10 mouse cellular contexts compared by ENCODE assay signal in the genomic region with DNA sequence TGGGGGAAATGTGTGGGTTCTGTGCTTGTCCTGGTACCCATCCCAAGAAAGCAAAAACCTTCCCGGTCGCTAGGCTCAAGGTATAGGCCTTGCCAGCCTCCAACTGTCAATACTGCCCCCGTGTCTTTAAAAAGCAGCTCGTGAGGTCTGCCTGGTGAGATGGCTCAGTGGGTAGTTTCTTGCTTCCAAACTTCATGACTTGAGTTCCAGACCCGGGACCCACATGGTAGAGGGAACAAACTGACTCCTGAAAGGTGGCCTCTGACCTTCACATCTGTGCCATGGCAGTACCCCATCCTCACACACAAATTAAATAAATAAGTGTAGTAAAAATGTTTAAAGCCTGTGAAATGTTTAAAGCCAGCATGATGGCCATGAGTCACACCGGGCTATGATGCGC. TPM values are rescaled to one million over a fixed set of nuclear protein-coding genes. Genes with fewer than 3 reads are reported as not detected.
DNase-seq lines count a peak whose midpoint lies in the region; ATAC-seq and TF ChIP-seq lines count a peak whose summit lies in the region.
"Had no signal": no experiment of that assay in that cellular context is flagged by ENCODE, and none has a peak within 500 bp of the region (broad histone marks: within the 10 kb centered on the region; RNA-seq: fewer than 3 reads in every experiment).

No protein-coding gene starts in this region.

- H3K27me3 ChIP-seq in heart, embryonic 14.5 days (ENCODE audit: control insufficient read depth, insufficient read depth, low read length): no peaks in the 10 kb centered on the region
- no peaks in the 10 kb centered on the region for H3K27me3 ChIP-seq in lung, embryonic 14.5 days (ENCODE audit: insufficient read depth, low read length)
- no peaks in the 10 kb centered on the region for H3K27me3 ChIP-seq in intestine, embryonic 16.5 days (replicated peaks; ENCODE audit: control insufficient read depth, insufficient read depth, low read length)
- no peaks in the 10 kb centered on the region for H3K27me3 ChIP-seq in stomach, embryonic 16.5 days (ENCODE audit: control insufficient read depth, insufficient read depth, low read length)
- H3K27me3 ChIP-seq: Patski had no signal

- peak overlapping the region; percentile 44; the same call in 1 of the 2 replicates for H3K9ac ChIP-seq in heart, embryonic 14.5 days (ENCODE audit: low read length)
- H3K9ac ChIP-seq in lung, embryonic 14.5 days: 0 out of 2 replicates have a peak overlapping the region, but pooled peaks have one; percentile 14
- peak overlapping the region; percentile 8; the same call in 1 of the 2 replicates for H3K9ac ChIP-seq in intestine, embryonic 16.5 days (ENCODE audit: low read depth, low read length)
- 0 out of 2 replicates have a peak overlapping the region, but pooled peaks have one; percentile 33 for H3K9ac ChIP-seq in stomach, embryonic 16.5 days (ENCODE audit: low read length)
- H3K9ac ChIP-seq: neural tube, embryonic 15.5 days had no signal

- 86% methylated on average over 7 of the region's 7 CpGs for WGBS in heart, embryonic 14.5 days
- WGBS in lung, embryonic 14.5 days: 63% methylated on average over 7 of the region's 7 CpGs
- WGBS in intestine, embryonic 16.5 days: 70% methylated on average over 7 of the region's 7 CpGs
- 79% methylated on average over 7 of the region's 7 CpGs for WGBS in stomach, embryonic 16.5 days

- peaks cover 46 to 50% of the 10 kb centered on the region in 2 experiments for H3K4me1 ChIP-seq in heart, embryonic 14.5 days (ENCODE audit: control insufficient read depth in 2 of 2, insufficient read depth in 2 of 2, low read length in 2 of 2)
- peaks cover 57% of the 10 kb centered on the region for H3K4me1 ChIP-seq in lung, embryonic 14.5 days (ENCODE audit: insufficient read depth)
- H3K4me1 ChIP-seq in intestine, embryonic 16.5 days (ENCODE audit: control insufficient read depth, insufficient read depth, low read length): peaks cover 61% of the 10 kb centered on the region
- peaks cover 58% of the 10 kb centered on the region for H3K4me1 ChIP-seq in stomach, embryonic 16.5 days (ENCODE audit: control insufficient read depth, insufficient read depth, low read length)

- no peak for DNase-seq in heart, postnatal 25 days (ENCODE audit: low spot score)
- no peak for DNase-seq in lung, embryonic 14.5 days
- no peak for DNase-seq in lung, postnatal 25 days (ENCODE audit: low spot score)
- no peak for DNase-seq in thymus, postnatal 36 days

- TF ChIP-seq CTCF in lung, embryonic 14.5 days (IDR thresholded peaks at IDR 0.05; ENCODE audit: low read depth): no peak

- peak overlapping the region; percentile 59 for H3K4me2 ChIP-seq in heart, embryonic 14.5 days (ENCODE audit: low read length)
- peak overlapping the region; percentile 47 for H3K4me2 ChIP-seq in lung, embryonic 14.5 days
- no peak overlapping the region for H3K4me2 ChIP-seq in intestine, embryonic 16.5 days (ENCODE audit: low read depth, low read length)
- 0 out of 2 replicates have a peak overlapping the region, but pooled peaks have one; percentile 16 for H3K4me2 ChIP-seq in stomach, embryonic 16.5 days (ENCODE audit: low read depth, low read length)

- peak overlapping the region in 1 of 2 experiments; percentile 65; a peak in 2 of 4 replicates for H3K27ac ChIP-seq in heart, embryonic 14.5 days (replicated peaks in 1 of 2; ENCODE audit: control insufficient read depth in 1 of 2, insufficient read depth in 1 of 2, low read depth in 2 of 2, low read length in 2 of 2)
- H3K27ac ChIP-seq in lung, embryonic 14.5 days (ENCODE audit: low read depth): peak overlapping the region; percentile 91
- peak overlapping the region; percentile 73 for H3K27ac ChIP-seq in intestine, embryonic 16.5 days (ENCODE audit: low read length)
- H3K27ac ChIP-seq in stomach, embryonic 16.5 days (ENCODE audit: low read length): peak overlapping the region; percentile 96
- H3K27ac ChIP-seq: neural tube, embryonic 15.5 days had no signal

- ATAC-seq in heart, embryonic 14.5 days (ENCODE audit: insufficient number of reproducible peaks, insufficient read depth, low FRiP score, low read depth): no peak
- no peak for ATAC-seq in lung, embryonic 14.5 days (ENCODE audit: insufficient read depth)
- ATAC-seq in intestine, embryonic 16.5 days: no peak
- ATAC-seq in stomach, embryonic 16.5 days (ENCODE audit: insufficient read depth, low FRiP score): no peak
- ATAC-seq: hindbrain, embryonic 16.5 days; Patski had no signal

- no peak overlapping the region for H3K4me3 ChIP-seq in heart, embryonic 14.5 days (ENCODE audit: control insufficient read depth in 1 of 2, insufficient read depth in 1 of 2, low read depth in 1 of 2, low read length in 2 of 2)
- H3K4me3 ChIP-seq in lung, embryonic 14.5 days (ENCODE audit: low read depth, low read length): no peak overlapping the region
- no peak overlapping the region for H3K4me3 ChIP-seq in intestine, embryonic 16.5 days (ENCODE audit: low read length)
- no peak overlapping the region for H3K4me3 ChIP-seq in stomach, embryonic 16.5 days (replicated peaks; ENCODE audit: low read length)

- no peaks in the 10 kb centered on the region for H3K36me3 ChIP-seq in heart, embryonic 14.5 days (ENCODE audit: control insufficient read depth, insufficient read depth, low read length)
- H3K36me3 ChIP-seq in lung, embryonic 14.5 days (ENCODE audit: insufficient read depth): no peaks in the 10 kb centered on the region
- no peaks in the 10 kb centered on the region for H3K36me3 ChIP-seq in intestine, embryonic 16.5 days (ENCODE audit: control insufficient read depth, insufficient read depth, low read length)
- H3K36me3 ChIP-seq in stomach, embryonic 16.5 days (ENCODE audit: control insufficient read depth, insufficient read depth, low read length): no peaks in the 10 kb centered on the region
- H3K36me3 ChIP-seq: neural tube, embryonic 15.5 days had no signal

- no peaks in the 10 kb centered on the region for H3K9me3 ChIP-seq in heart, embryonic 14.5 days (ENCODE audit: control insufficient read depth, low read length)
- H3K9me3 ChIP-seq in lung, embryonic 14.5 days (ENCODE audit: low read depth, low read length): no peaks in the 10 kb centered on the region
- H3K9me3 ChIP-seq in intestine, embryonic 16.5 days (ENCODE audit: control insufficient read depth, low read length): no peaks in the 10 kb centered on the region
- H3K9me3 ChIP-seq in stomach, embryonic 16.5 days (replicated peaks; ENCODE audit: control insufficient read depth, low read length): no peaks in the 10 kb centered on the region
- H3K9me3 ChIP-seq: neural tube, embryonic 15.5 days had no signal

- intact Hi-C loops in heart, postnatal 25 days (cut with DNase I): no loop called here

RNA-seq across cellular contexts. Expression of a gene that starts 52.6 kb away (rescaled TPM):
- polyA plus RNA-seq in heart, embryonic 14.5 days (2014; fragmentation: Nextera tagmentation; extraction: Ambion mirVana): 64.2 and 84.4 TPM in 2 replicates
- under 1 TPM; 0.26 to 0.61 TPM for total RNA-seq in heart, postnatal 25 days (2021)
- polyA plus RNA-seq in lung, embryonic 14.5 days (2014; fragmentation: Nextera tagmentation; extraction: Ambion mirVana): 468 and 481 TPM in 2 replicates
- polyA plus RNA-seq in intestine, embryonic 16.5 days (2015; fragmentation: Nextera tagmentation; extraction: Ambion mirVana): 325 and 385 TPM in 2 replicates
- polyA plus RNA-seq in stomach, embryonic 16.5 days (2015; fragmentation: Nextera tagmentation; extraction: Ambion mirVana): 449 and 542 TPM in 2 replicates
- polyA plus RNA-seq: Patski had no signal
